17 mouse cellular contexts compared by ENCODE assay signal in the genomic region with DNA sequence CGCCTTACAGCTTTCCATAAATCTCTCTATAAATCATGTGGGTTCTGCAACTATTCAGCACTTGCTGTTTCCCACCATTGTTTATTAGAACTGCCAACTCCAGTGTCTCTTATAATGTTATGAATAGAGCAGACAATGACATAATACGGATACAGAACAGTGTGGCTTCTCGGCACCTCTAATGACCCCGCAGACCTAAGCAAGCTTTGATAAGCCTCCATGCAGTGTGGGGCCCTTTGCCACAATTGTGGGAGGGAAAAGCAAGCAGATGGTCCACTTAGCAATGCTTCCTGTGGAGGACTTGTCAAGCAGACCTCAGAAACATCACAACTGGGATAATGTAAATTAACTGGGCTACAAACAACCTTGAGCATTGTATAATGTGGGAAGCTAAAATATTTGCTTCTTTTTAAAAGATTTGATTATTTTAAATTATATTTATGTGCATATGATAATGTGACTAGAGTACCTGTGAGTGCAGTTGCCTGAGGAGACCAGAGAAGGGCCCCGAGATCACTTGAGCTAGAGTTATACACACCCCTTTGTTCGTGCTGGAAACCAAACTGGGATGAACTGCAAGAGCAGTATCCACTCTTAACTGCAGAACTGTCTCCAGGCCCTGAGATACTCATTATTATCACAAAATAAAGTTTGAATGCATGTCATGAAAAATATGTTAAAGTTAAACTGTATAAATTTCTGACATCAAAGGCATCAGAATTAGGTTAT.
A peak's percentile ranks its signal among the peaks of the same experiment; 100 is the strongest.
DNase-seq lines count a peak whose midpoint lies in the region; ATAC-seq and TF ChIP-seq lines count a peak whose summit lies in the region.
"Had no signal": no experiment of that assay in that cellular context is flagged by ENCODE, and none has a peak within 500 bp of the region (broad histone marks: within the 10 kb centered on the region; RNA-seq: fewer than 3 reads in every experiment).

No protein-coding gene starts in this region.

- H3K27me3 ChIP-seq in intestine, embryonic 15.5 days (replicated peaks) = no peaks in the 10 kb centered on the region
- no peaks in the 10 kb centered on the region for H3K27me3 ChIP-seq in intestine, postnatal 0 days (replicated peaks; ENCODE audit: control insufficient read depth, insufficient read depth, low read length)
- H3K27me3 ChIP-seq in neural tube, embryonic 15.5 days (replicated peaks) = no peaks in the 10 kb centered on the region
- H3K27me3 ChIP-seq: embryonic facial prominence, embryonic 12.5 days; limb, embryonic 15.5 days had no signal

- 25% methylated on average over 6 of the region's 6 CpGs for WGBS in intestine, embryonic 15.5 days
- 34% methylated on average over 6 of the region's 6 CpGs for WGBS in intestine, postnatal 0 days
- WGBS in neural tube, embryonic 15.5 days = 48% methylated on average over 6 of the region's 6 CpGs

- no peak overlapping the region for H3K27ac ChIP-seq in intestine, embryonic 15.5 days
- H3K27ac ChIP-seq in intestine, postnatal 0 days (ENCODE audit: low read depth, low read length) = no peak overlapping the region
- no peak overlapping the region for H3K27ac ChIP-seq in neural tube, embryonic 15.5 days (replicated peaks)
- H3K27ac ChIP-seq: embryonic facial prominence, embryonic 12.5 days; gastrocnemius, adult 2 months; left cerebral cortex, adult 2 months; limb, embryonic 15.5 days had no signal

- no peak overlapping the region for H3K4me2 ChIP-seq in intestine, embryonic 15.5 days (replicated peaks)
- no peak overlapping the region for H3K4me2 ChIP-seq in intestine, postnatal 0 days (replicated peaks; ENCODE audit: low read depth)
- H3K4me2 ChIP-seq in neural tube, embryonic 15.5 days = no peak overlapping the region
- H3K4me2 ChIP-seq: embryonic facial prominence, embryonic 12.5 days; limb, embryonic 15.5 days had no signal

- no peak for TF ChIP-seq CTCF in intestine, postnatal 0 days (IDR thresholded peaks at IDR 0.05; ENCODE audit: low read depth)

- DNase-seq in cerebellum, postnatal 10 days = peak; percentile 5 to 34
- peak; percentile 14 for DNase-seq in neural tube, embryonic 10.5 days (ENCODE audit: extremely low spot score, low spot score)
- peak; percentile 1 for DNase-seq in yolk sac, embryonic 10.5 days (ENCODE audit: low spot score)
- DNase-seq in layer of hippocampus, adult 8-10 months (ENCODE audit: low spot score in 2 of 2) = no peak
- DNase-seq: adrenal gland, adult 8-10 months; cerebellum, adult 8-10 months; gastrocnemius, adult 2 months; heart, postnatal 14 days; liver, postnatal 0 days; lung, postnatal 4 days had no signal

- H3K36me3 ChIP-seq in intestine, embryonic 15.5 days = no peaks in the 10 kb centered on the region
- no peaks in the 10 kb centered on the region for H3K36me3 ChIP-seq in intestine, postnatal 0 days (ENCODE audit: control insufficient read depth, insufficient read depth)
- no peaks in the 10 kb centered on the region for H3K36me3 ChIP-seq in neural tube, embryonic 15.5 days
- H3K36me3 ChIP-seq: embryonic facial prominence, embryonic 12.5 days; limb, embryonic 15.5 days had no signal

- ATAC-seq in cerebellum, adult (ENCODE audit: insufficient number of reproducible peaks, low FRiP score, low TSS enrichment) = no peak
- ATAC-seq in intestine, embryonic 15.5 days = peak; percentile 70
- no peak for ATAC-seq in intestine, postnatal 0 days
- ATAC-seq in neural tube, embryonic 15.5 days (ENCODE audit: low FRiP score) = no peak
- ATAC-seq: liver, postnatal 0 days had no signal

- no peaks in the 10 kb centered on the region for H3K9me3 ChIP-seq in intestine, embryonic 15.5 days
- no peaks in the 10 kb centered on the region for H3K9me3 ChIP-seq in intestine, postnatal 0 days (ENCODE audit: control insufficient read depth)
- H3K9me3 ChIP-seq in neural tube, embryonic 15.5 days (replicated peaks) = no peaks in the 10 kb centered on the region
- H3K9me3 ChIP-seq: embryonic facial prominence, embryonic 12.5 days; limb, embryonic 15.5 days had no signal

- H3K4me3 ChIP-seq in intestine, embryonic 15.5 days (replicated peaks) = no peak overlapping the region
- H3K4me3 ChIP-seq in intestine, postnatal 0 days (ENCODE audit: low read depth, low read length) = no peak overlapping the region
- H3K4me3 ChIP-seq in neural tube, embryonic 15.5 days (replicated peaks) = no peak overlapping the region
- H3K4me3 ChIP-seq: embryonic facial prominence, embryonic 12.5 days; gastrocnemius, adult 2 months; left cerebral cortex, adult 2 months; limb, embryonic 15.5 days had no signal

- no peaks in the 10 kb centered on the region for H3K4me1 ChIP-seq in intestine, embryonic 15.5 days (replicated peaks)
- H3K4me1 ChIP-seq in intestine, postnatal 0 days (replicated peaks; ENCODE audit: control insufficient read depth, insufficient read depth, low read length) = no peaks in the 10 kb centered on the region
- H3K4me1 ChIP-seq in neural tube, embryonic 15.5 days = no peaks in the 10 kb centered on the region
- H3K4me1 ChIP-seq: embryonic facial prominence, embryonic 12.5 days; limb, embryonic 15.5 days had no signal

- H3K9ac ChIP-seq in intestine, embryonic 15.5 days = no peak overlapping the region
- no peak overlapping the region for H3K9ac ChIP-seq in intestine, postnatal 0 days (ENCODE audit: low read depth, low read length)
- H3K9ac ChIP-seq in neural tube, embryonic 15.5 days (replicated peaks) = no peak overlapping the region
- H3K9ac ChIP-seq: embryonic facial prominence, embryonic 12.5 days; limb, embryonic 15.5 days; liver, postnatal 0 days had no signal

Comparison
In these comparisons a context has a peak if more than half of its experiments do, and no peak if none do; other contexts are left out.
1. DNase-seq: peak in cerebellum, postnatal 10 days (2 of 2), neural tube, embryonic 10.5 days (single experiment) and yolk sac, embryonic 10.5 days (single experiment); none in layer of hippocampus, adult 8-10 months (0 of 2).